Mouse (Mus musculus): ENCODE results near the gene Hist1h3e. TPM values are rescaled to one million over a fixed set of nuclear protein-coding genes. Genes with fewer than 3 reads are reported as not detected.
"Not testable (repeated sequence)": the region's sequence is repeated elsewhere in the genome, so short reads cannot be mapped to it uniquely, and the experiment has no call there.

Gene Hist1h3e
- polyA plus RNA-seq, 1 experiment from 2014 or later, result 5.1 TPM

GRCm38 (mm10) chr13:23577835-23578234 lies 15.7 kb upstream of the Hist1h3e start:
- ATAC-seq (ENCODE audit: low FRiP score, low read depth), result no peak
- Histone ChIP-seq H3K27me3 (replicated peaks) (no peaks in the 10 kb centered on the region), H3K4me2 (replicated peaks) (no peak overlapping the region; the same call in 1 of the 2 replicates), H3K9me3 (no peaks in the 10 kb centered on the region), H3K4me3 (no peak overlapping the region), H3K27ac (no peak overlapping the region), H3K4me1 (peaks cover 26% of the 10 kb centered on the region), H3K36me3 (no peaks in the 10 kb centered on the region), H3K9ac (no peak overlapping the region)
- WGBS, result 88% methylated on average over 1 of the region's 1 CpGs

GRCm38 (mm10) chr13:23576906-23577639 lies 14.9 kb upstream of the Hist1h3e start:
- Histone ChIP-seq H3K4me2 (replicated peaks) (peak overlapping the region; percentile 62), H3K4me3 (0 out of 2 replicates have a peak overlapping the region, but pooled peaks have one; percentile 41), H3K27ac (no peak overlapping the region), H3K4me1 (peaks cover 27% of the 10 kb centered on the region), H3K27me3 (replicated peaks) (no peaks in the 10 kb centered on the region), H3K36me3 (no peaks in the 10 kb centered on the region), H3K9ac (no peak overlapping the region), H3K9me3 (no peaks in the 10 kb centered on the region)
- no peak for ATAC-seq (ENCODE audit: low FRiP score, low read depth)
- 57% methylated on average over 6 of the region's 6 CpGs for WGBS

DNA sequence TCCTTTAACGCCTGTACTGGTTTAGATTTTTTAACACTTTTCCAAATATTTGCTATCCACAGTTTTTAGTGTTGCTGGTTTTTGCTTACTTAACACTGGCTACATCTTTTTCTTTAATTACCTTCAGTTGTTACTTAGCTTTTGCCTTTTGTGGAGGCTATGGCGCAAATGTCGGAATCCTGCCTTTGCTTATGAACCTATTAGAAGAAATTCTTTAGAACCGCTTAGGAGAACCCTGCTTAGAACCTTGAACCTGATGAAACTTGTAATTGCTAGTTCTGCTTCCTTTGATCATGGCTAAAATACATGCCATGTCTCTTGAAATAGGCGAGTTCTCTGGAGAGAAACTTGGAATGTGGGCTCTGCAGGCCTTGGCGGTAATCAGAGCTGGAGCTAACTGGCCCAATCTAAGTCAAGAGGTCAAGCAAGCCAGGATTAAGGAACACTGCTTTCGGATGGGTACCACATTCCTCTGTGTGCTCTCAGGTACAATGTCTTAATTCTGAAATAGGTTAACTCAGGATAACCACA lies 14.2 kb upstream of the Hist1h3e start:
- no peak for ATAC-seq (ENCODE audit: low FRiP score, low read depth)
- 7% methylated on average over 7 of the region's 7 CpGs for WGBS
- peak overlapping the region; percentile 62 for H3K4me2 ChIP-seq (replicated peaks)
- H3K4me1 ChIP-seq, result peaks cover 24% of the 10 kb centered on the region
- no peaks in the 10 kb centered on the region for H3K36me3 ChIP-seq
- H3K9me3 ChIP-seq, result no peaks in the 10 kb centered on the region
- peak overlapping the region; percentile 65 for H3K9ac ChIP-seq
- peak overlapping the region; percentile 51; the same call in 1 of the 2 replicates for H3K27ac ChIP-seq
- no peaks in the 10 kb centered on the region for H3K27me3 ChIP-seq (replicated peaks)
- peak overlapping the region; percentile 41 for H3K4me3 ChIP-seq

DNA sequence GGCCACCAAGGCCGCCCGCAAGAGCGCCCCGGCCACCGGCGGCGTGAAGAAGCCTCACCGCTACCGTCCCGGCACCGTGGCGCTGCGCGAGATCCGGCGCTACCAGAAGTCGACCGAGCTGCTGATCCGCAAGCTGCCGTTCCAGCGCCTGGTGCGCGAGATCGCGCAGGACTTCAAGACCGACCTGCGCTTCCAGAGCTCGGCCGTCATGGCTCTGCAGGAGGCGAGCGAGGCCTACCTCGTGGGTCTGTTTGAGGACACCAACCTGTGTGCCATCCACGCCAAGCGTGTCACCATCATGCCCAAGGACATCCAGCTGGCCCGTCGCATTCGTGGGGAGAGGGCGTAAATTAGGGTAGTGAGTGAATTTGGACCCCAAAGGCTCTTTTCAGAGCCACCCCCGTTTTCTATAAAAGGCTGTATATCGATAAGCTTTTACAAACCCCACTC lies 13.7 kb upstream of the Hist1h3e start:
- H3K9me3 ChIP-seq; H3K36me3 ChIP-seq; H3K27me3 ChIP-seq (replicated peaks); ATAC-seq (ENCODE audit: low FRiP score, low read depth): not testable (repeated sequence)
- H3K4me3 ChIP-seq, result peak overlapping the region; percentile 41
- peak overlapping the region; percentile 62 for H3K4me2 ChIP-seq (replicated peaks)
- H3K9ac ChIP-seq, result peak overlapping the region; percentile 65
- 2% methylated on average over 19 of the region's 40 CpGs for WGBS
- peak overlapping the region; percentile 51; the same call in 1 of the 2 replicates for H3K27ac ChIP-seq
- H3K4me1 ChIP-seq, result peaks cover 24% of the 10 kb centered on the region

- under 1% methylated on average over 18 of the region's 18 CpGs for WGBS
- Histone ChIP-seq H3K9ac (peak within 1 kb of the TSS; percentile 65), H3K27ac (peak within 1 kb of the TSS; percentile 51; the same call in 1 of the 2 replicates), H3K9me3 (no peaks in the 10 kb centered on the region), H3K27me3 (replicated peaks) (no peaks in the 10 kb centered on the region), H3K4me3 (peak within 1 kb of the TSS; percentile 41), H3K36me3 (no peaks in the 10 kb centered on the region), H3K4me2 (replicated peaks) (peak within 1 kb of the TSS; percentile 62), H3K4me1 (peaks cover 24% of the 10 kb centered on the region)
- ATAC-seq (ENCODE audit: low FRiP score, low read depth), result peak; percentile 51
These were observed 13.2 kb upstream of the Hist1h3e start, which contains the start of gene Hist1h3d for GRCm38 (mm10) chr13:23575271-23575851. Hist1h3d (plus strand) TSS chr13:23575763.

GRCm38 (mm10) chr13:23574546-23575170 lies 12.5 kb upstream of the Hist1h3e start:
- peak; percentile 5 for ATAC-seq (ENCODE audit: low FRiP score, low read depth)
- H3K27me3 ChIP-seq (replicated peaks); H3K27ac ChIP-seq; H3K36me3 ChIP-seq; H3K9me3 ChIP-seq: not testable (repeated sequence)
- WGBS, result 1% methylated on average over 11 of the region's 39 CpGs
- Histone ChIP-seq H3K4me2 (replicated peaks) (peak overlapping the region; percentile 72), H3K4me1 (peaks cover 28% of the 10 kb centered on the region), H3K9ac (peak overlapping the region; percentile 45; the same call in 1 of the 2 replicates), H3K4me3 (peak overlapping the region; percentile 25; the same call in 1 of the 2 replicates)

GRCm38 (mm10) chr13:23573898-23574524 lies 11.8 kb upstream of the Hist1h3e start, which contains the start of the genes Hist1h2bf and Hist1h2ad:
Hist1h2bf (minus strand) TSS chr13:23574196.
Hist1h2ad (plus strand) TSS chr13:23574381.
- Histone ChIP-seq H3K9ac (peak within 1 kb of the TSS; percentile 47), H3K27ac (peak within 1 kb of the TSS; percentile 62), H3K4me3 (peak within 1 kb of the TSS; percentile 25), H3K4me1 (peaks cover 28% of the 10 kb centered on the region), H3K4me2 (replicated peaks) (peak within 1 kb of the TSS; percentile 72)
- H3K36me3 ChIP-seq; H3K27me3 ChIP-seq (replicated peaks); H3K9me3 ChIP-seq: not testable (repeated sequence)
- ATAC-seq (ENCODE audit: low FRiP score, low read depth), result peak; percentile 90
- under 1% methylated on average over 42 of the region's 42 CpGs for WGBS

DNA sequence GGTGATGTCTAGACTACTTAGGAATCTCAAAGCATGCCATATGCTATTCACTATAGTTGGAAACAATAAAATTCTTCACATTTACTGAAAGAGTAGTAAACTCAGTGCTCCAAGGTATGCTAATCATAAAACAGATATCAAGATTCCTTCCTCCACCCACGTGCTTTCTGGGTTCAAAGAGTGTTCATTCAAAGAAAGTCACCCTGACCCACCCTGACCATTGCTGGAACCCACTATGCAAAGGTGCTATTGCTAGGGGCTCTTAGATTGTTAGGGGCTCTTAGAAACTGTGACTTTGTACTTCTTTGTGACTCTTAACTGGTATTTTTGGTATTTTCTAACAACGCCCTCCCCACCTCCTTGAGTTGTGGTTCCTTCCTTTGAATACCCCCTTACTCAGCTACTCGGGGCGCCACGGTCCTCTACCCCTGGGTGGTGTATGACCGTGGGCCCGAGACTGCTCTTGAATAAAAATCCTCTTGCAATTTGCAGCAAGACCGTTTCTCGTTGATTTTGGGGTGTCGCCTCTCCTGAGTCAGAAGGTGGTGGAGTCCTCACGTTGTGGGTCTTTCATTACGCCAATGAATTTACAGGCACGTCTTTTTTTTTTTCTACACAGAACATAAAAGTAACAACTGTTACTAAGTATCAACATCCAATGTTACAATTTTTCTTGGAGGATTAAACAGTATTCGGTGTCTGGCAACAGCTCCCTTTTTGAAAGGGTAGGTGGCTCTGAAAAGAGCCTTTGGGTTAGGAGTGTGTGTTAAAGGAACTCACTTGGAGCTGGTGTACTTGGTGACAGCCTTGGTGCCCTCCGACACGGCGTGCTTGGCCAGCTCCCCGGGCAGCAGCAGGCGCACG lies 11.1 kb upstream of the Hist1h3e start:
- 13% methylated on average over 20 of the region's 20 CpGs for WGBS
- H3K36me3 ChIP-seq; H3K27me3 ChIP-seq (replicated peaks); ATAC-seq (ENCODE audit: low FRiP score, low read depth); H3K9me3 ChIP-seq: not testable (repeated sequence)
- H3K4me2 ChIP-seq (replicated peaks), result peak overlapping the region; percentile 72
- H3K9ac ChIP-seq, result peak overlapping the region; percentile 47
- H3K4me3 ChIP-seq, result peak overlapping the region; percentile 25
- H3K4me1 ChIP-seq, result peaks cover 28% of the 10 kb centered on the region
- H3K27ac ChIP-seq, result peak overlapping the region; percentile 62

GRCm38 (mm10) chr13:23572218-23573033 lies 10.3 kb upstream of the Hist1h3e start:
- Histone ChIP-seq H3K27me3 (replicated peaks) (no peaks in the 10 kb centered on the region), H3K4me1 (peaks cover 28% of the 10 kb centered on the region), H3K9me3 (no peaks in the 10 kb centered on the region), H3K9ac (peak overlapping the region; percentile 61), H3K4me2 (replicated peaks) (peak overlapping the region; percentile 72), H3K4me3 (peak overlapping the region; percentile 43), H3K36me3 (no peaks in the 10 kb centered on the region), H3K27ac (peak overlapping the region; percentile 86; the same call in 1 of the 2 replicates)
- WGBS, result 53% methylated on average over 2 of the region's 2 CpGs
- no peak for ATAC-seq (ENCODE audit: low FRiP score, low read depth)

DNA sequence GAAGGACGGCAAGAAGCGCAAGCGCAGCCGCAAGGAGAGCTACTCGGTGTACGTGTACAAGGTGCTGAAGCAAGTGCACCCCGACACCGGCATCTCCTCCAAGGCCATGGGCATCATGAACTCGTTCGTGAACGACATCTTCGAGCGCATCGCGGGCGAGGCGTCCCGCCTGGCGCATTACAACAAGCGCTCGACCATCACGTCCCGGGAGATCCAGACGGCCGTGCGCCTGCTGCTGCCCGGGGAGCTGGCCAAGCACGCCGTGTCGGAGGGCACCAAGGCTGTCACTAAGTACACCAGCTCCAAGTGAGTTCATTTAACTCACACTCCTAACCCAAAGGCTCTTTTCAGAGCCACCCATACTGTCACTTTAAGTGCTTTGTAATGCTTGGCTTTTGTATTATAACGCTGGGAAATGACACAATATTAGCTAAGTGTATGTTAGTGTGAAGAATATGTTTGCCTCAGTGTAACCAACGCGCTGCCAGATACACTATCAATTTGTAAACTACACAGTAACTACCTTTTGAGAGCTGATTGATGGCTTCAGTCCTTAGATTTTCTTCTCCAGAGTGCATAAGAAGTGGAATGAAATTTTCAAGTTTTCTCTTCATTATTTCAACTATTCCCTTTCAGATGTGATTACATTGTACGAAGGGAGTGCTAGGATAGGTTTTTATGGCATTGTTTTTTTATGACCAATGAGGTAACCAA lies 9.5 kb upstream of the Hist1h3e start:
- peak overlapping the region; percentile 61 for H3K9ac ChIP-seq
- H3K27me3 ChIP-seq (replicated peaks); H3K36me3 ChIP-seq; ATAC-seq (ENCODE audit: low FRiP score, low read depth); H3K9me3 ChIP-seq: not testable (repeated sequence)
- peak overlapping the region; percentile 72 for H3K4me2 ChIP-seq (replicated peaks)
- peak overlapping the region; percentile 86 for H3K27ac ChIP-seq
- under 1% methylated on average over 16 of the region's 34 CpGs for WGBS
- peak overlapping the region; percentile 43 for H3K4me3 ChIP-seq
- peaks cover 22% of the 10 kb centered on the region for H3K4me1 ChIP-seq

All from neural tube, embryonic 12.5 days (tissue).